Mouse (Mus musculus) ES-E14 (cell line): Measurements from ENCODE around the gene U90926. TPM values are rescaled to one million over a fixed set of nuclear protein-coding genes. Genes with fewer than 3 reads are reported as not detected.
"Not testable (repeated sequence)": the region's sequence is repeated elsewhere in the genome, so short reads cannot be mapped to it uniquely, and the experiment has no call there.

Experiments
- DNase-seq: peaks from one replicate; pipeline ENCODE4 v3.0.0-alpha.2; 2013; ENCODE audit warnings: low read depth, low spot score
- H3K27ac ChIP-seq: 2 replicates; pipeline ENCODE4 v1.5.1; 2012; ENCODE audit warnings: low read depth, mild to moderate bottlenecking, low read length, moderate library complexity, mixed read lengths; ENCODE audit not compliant: poor library complexity, insufficient read depth, severe bottlenecking
- H3K36me3 ChIP-seq: 2 replicates; pipeline ENCODE4 v1.6.1; 2012; ENCODE audit warnings: mild to moderate bottlenecking, low read length, moderate library complexity, mixed read lengths; ENCODE audit not compliant: control insufficient read depth, poor library complexity, insufficient read depth, severe bottlenecking
- H3K4me1 ChIP-seq, 2 experiments: fragments of 150-350 bp in 1 of 2; sonication (generic) in 1 of 2; 2 replicates each; pipeline ENCODE4 v1.6.1; 2012; ENCODE audit warnings: low read length in 2 of 2, mild to moderate bottlenecking in 1 of 2, mixed read lengths in 1 of 2; ENCODE audit not compliant: control insufficient read depth in 2 of 2, insufficient read depth in 2 of 2, poor library complexity in 1 of 2
- H3K4me3 ChIP-seq, 2 experiments: fragments of 150-350 bp in 1 of 2; sonication (generic) in 1 of 2; 2 replicates each; pipeline ENCODE4 v1.5.1; 2012; ENCODE audit warnings: low read length in 2 of 2, low read depth in 1 of 2, mild to moderate bottlenecking in 1 of 2, mixed read lengths in 1 of 2; ENCODE audit not compliant: insufficient read depth in 1 of 2, poor library complexity in 1 of 2, severe bottlenecking in 1 of 2
- H3K9ac ChIP-seq: 2 replicates; pipeline ENCODE4 v1.6.1; 2012; ENCODE audit warnings: low read depth, mild to moderate bottlenecking, low read length, mixed read lengths; ENCODE audit not compliant: poor library complexity, insufficient read depth, severe bottlenecking
- H3K9me3 ChIP-seq: fragments of 150-350 bp; sonication (generic); 2 replicates; pipeline ENCODE4 v1.6.1; 2012; ENCODE audit warnings: low read depth, mild to moderate bottlenecking, low read length; ENCODE audit not compliant: control insufficient read depth, insufficient read depth
- CHD2 ChIP-seq: IDR thresholded peaks from 2 replicates; pipeline ENCODE4 v1.6.1; 2014; ENCODE audit warnings: mild to moderate bottlenecking, low read depth, low read length, inconsistent platforms
- HCFC1 ChIP-seq: IDR thresholded peaks from 2 replicates; pipeline ENCODE4 v1.6.1; 2012; ENCODE audit warnings: low read length, inconsistent platforms, borderline replicate concordance; ENCODE audit not compliant: insufficient read depth
- MAFK ChIP-seq: IDR thresholded peaks from 2 replicates; pipeline ENCODE4 v1.6.1; 2014; ENCODE audit warnings: mild to moderate bottlenecking, low read depth, low read length, inconsistent platforms; ENCODE audit not compliant: insufficient read depth
- ZC3H11A ChIP-seq: IDR thresholded peaks from 2 replicates; pipeline ENCODE4 v1.6.1; 2012; ENCODE audit warnings: low read depth, mild to moderate bottlenecking, inconsistent platforms, low read length, borderline replicate concordance
- ZNF384 ChIP-seq: IDR thresholded peaks from 2 replicates; pipeline ENCODE4 v1.6.1; 2012; ENCODE audit warnings: low read depth, low read length, inconsistent platforms
- in situ Hi-C, 2 experiments: fragments of 600-800 bp; cut with MboI; formaldehyde crosslinking; loops; one replicate each; pipeline ENCODE4 v1.15.1; 2025; ENCODE audit warnings: low sequenced_read_pairs in 2 of 2, inconsistent platforms in 1 of 2; ENCODE audit not compliant: unreplicated experiment in 2 of 2
- total RNA-seq: library from RNA; depleted of rRNA; stranded (reverse); fragments of 300-350 nt; gene quantifications from 2 replicates; pipeline ENCODE4 v1.2.3, GENCODE M21; 2012

Gene U90926
- total RNA-seq, 1 experiment, result not detected

GRCm38 (mm10) chr5:92204162-92205036 is 10.8 kb downstream of the U90926 start:
- H3K36me3 ChIP-seq, result peaks cover 22% of the 10 kb centered on the region
- no peak for TF ChIP-seq ZNF384
- no peak for TF ChIP-seq ZC3H11A
- TF ChIP-seq HCFC1, result no peak
- no peak for TF ChIP-seq MAFK
- no peak for TF ChIP-seq CHD2
- in situ Hi-C loops, result no loop called here

DNA sequence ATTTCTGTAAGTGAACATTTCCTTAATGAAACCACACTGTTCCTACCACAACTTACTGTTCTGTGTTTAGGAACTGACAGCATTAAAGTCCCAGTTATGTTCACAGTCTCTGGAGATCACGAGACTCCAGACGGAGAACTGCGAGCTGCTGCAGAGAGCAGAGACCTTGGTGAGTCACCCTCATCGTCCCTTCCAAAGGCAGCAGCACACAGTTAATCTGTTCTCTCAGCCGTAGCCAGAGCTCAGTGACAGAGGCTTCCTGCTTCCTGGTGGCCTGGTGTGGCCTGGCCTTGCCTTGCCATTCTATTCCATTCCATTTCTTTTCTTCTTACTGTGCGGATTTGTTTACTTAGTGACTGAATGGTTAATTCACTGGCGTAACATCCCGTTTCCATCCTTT is 16.9 kb downstream of the U90926 start:
- peaks cover 51% of the 10 kb centered on the region for H3K36me3 ChIP-seq
- in situ Hi-C loops, result no loop called here
- no peaks in the 10 kb centered on the region for H3K4me1 ChIP-seq
- no peak for TF ChIP-seq CHD2
- no peak for TF ChIP-seq MAFK
- TF ChIP-seq ZC3H11A, result no peak
- no peak for TF ChIP-seq HCFC1
- TF ChIP-seq ZNF384, result no peak
- no peak overlapping the region for H3K4me3 ChIP-seq
- no peak overlapping the region for H3K9ac ChIP-seq
- no peaks in the 10 kb centered on the region for H3K9me3 ChIP-seq
- no peak for DNase-seq
- no peak overlapping the region for H3K27ac ChIP-seq

More at GRCm38 (mm10) chr5:92204162-92205036, 10.8 kb downstream of the U90926 start:
- Histone ChIP-seq H3K9me3 (no peaks in the 10 kb centered on the region), H3K4me1 (no peaks in the 10 kb centered on the region), H3K4me3 (no peak overlapping the region), H3K9ac (no peak overlapping the region), H3K27ac (no peak overlapping the region)
- no peak for DNase-seq

- TF ChIP-seq ZC3H11A (no peak), HCFC1 (no peak), ZNF384 (no peak), CHD2 (no peak), MAFK (no peak)
- Histone ChIP-seq H3K9me3 (no peaks in the 10 kb centered on the region), H3K27ac (no peak overlapping the region), H3K4me3 (no peak overlapping the region), H3K36me3 (peaks cover 55% of the 10 kb centered on the region), H3K9ac (no peak overlapping the region), H3K4me1 (no peaks in the 10 kb centered on the region)
- in situ Hi-C loops, result no loop called here
- no peak for DNase-seq
These were observed 18.1 kb downstream of the U90926 start for GRCm38 (mm10) chr5:92196895-92197811.

- DNase-seq, H3K27ac ChIP-seq, H3K9ac ChIP-seq, H3K4me3 ChIP-seq, in situ Hi-C loops, H3K4me1 ChIP-seq, H3K9me3 ChIP-seq: not testable (repeated sequence)
- peaks cover 48% of the 10 kb centered on the region for H3K36me3 ChIP-seq
These were observed 19.5 kb downstream of the U90926 start for GRCm38 (mm10) chr5:92195716-92196115.
